Mouse (Mus musculus): ENCODE measurements around the gene Hook2. TPM values are rescaled to one million over a fixed set of nuclear protein-coding genes. Genes with fewer than 3 reads are reported as not detected.

The Hook2 gene
- polyA plus RNA-seq (2012; rRNA removed): 42.6 and 48.9 TPM in 2 replicates

GRCm38 (mm10) chr8:84990349-84990748 lies at the start of gene Hook2:
TSS of gene Hook2 (plus strand) at chr8:84990603.

DNA sequence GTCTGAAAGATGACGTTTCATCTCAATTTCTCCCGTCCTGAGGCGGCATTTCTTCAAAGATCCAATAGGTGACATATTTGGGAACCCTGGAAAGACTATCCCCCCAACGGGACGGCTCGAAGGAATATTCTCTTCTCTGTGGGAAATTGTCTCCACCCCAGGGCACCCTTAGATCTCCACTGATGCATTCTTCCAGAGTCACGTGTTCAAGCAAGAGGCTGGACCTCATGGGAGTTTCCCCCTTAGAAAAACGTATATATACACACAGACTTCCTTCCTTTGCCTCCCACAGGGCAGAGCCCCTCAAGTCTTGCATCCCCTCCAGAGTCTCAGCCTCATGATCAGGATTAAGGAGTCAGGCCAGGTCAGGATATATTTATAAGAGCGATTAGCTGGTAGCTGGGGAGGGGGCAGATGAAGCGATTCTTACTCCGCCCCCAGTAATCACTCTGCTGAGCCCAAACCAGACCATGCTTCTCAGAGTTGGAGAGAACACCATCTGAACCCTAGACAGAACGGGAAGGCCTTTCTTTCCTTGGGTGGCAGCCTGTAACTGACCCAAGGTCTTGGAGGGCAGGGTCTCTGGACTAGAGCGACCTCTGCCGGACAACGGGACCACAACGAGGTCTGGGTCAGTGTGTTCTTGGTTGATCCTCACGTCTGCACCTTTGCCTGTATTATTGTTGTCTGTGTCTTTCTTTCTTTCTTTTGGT lies 43.7 kb upstream of the Hook2 start, which contains the start of gene Rtbdn:
Gene Rtbdn (plus strand): TSS at position 464 of the 713 bp plus-strand sequence.

DNA sequence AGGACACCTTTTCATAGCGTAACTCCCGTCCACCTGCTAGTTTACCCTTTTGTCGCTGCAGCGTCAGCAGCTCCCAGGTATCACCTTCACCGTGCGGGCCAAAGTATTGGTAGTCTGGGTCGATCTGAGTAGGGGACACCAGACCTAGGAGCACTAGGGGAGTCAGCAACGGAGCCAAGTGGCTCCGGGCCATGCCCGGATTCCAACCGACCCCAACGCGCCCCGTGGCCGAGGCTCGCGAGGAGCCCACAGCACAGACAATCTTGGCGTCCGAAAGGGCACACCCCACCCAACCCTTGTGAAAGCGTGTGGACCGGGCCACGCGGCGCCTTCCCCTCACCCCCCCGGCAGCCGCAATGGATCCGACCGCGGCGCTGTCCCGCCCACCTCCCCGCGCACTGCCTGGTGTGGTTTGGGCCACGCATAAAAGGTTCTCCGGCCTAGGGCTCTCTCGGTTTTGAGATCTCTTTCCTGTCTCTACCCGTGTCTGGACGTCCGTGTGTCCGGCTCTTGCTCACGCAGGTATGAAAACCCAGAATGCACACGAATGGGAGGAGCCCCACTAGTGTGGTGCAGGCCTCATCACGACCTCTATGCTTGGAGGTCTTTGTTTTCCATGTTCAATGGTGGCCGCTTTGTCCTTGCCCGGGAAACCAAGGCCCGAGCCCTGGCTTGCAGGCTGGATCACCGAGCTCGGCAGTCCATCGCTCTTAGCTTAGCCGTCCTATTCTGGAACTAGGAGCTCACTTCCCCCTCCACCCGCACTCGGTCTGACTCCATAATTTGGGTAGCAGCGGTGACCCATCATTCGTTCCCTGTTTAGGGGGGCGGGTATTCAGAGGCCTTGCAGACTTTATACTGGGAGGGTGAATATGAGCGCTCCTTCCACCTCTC lies 20.9 kb upstream of the Hook2 start, which contains the start of the genes Gm49661, Prdx2 and Rnaseh2a:
Gene Gm49661 (minus strand): TSS at position 193 of the 894 bp plus-strand sequence.
Gene Prdx2 (plus strand): TSS at position 347 of the 894 bp plus-strand sequence.
Gene Rnaseh2a (minus strand): TSS at position 527 of the 894 bp plus-strand sequence.

DNA sequence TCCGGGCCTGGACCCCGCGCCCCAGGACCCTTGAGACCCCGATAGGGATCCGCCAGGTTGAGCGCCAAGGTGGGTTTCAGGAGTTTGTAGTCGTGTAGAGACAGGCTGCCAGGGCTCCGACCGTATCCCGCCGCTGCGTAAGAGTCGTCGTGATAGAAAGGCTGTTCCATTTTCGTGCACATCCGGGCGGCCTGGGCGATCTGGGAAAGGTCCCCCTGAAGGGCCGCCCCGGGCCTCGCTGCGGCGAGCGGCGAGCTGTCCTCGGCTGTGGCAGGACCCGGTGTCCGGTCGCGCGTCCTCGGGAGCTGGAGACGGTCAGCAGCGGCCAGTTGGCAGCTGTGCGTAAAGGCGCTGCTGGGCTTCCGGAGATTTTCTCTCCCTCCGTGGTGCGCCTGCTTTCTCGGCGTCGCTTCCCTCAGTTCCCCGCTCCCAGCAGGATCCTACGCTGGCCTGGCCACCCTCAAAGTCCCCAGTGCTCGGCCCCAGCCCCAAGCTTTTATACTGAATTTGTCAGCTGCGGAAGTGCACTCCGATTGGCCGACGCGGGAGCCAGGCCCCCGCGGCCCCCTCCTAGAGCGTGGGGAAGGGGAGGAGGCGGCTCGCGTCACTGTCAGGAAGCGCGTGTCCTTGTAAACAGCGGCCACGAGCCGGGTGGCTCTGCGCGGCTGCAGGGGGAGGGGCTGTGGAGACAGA lies 12.0 kb upstream of the Hook2 start, which contains the start of gene Junb:
Gene Junb (minus strand): TSS at position 471 of the 693 bp plus-strand sequence.

GRCm38 (mm10) chr8:85014431-85014830 lies 24.0 kb downstream of the Hook2 start, which contains the start of gene Best2:
TSS of gene Best2 (minus strand) at chr8:85014531.

GRCm38 (mm10) chr8:85025098-85025932 lies 34.9 kb downstream of the Hook2 start, which contains the start of gene Asna1:
TSS of gene Asna1 (minus strand) at chr8:85025281.

DNA sequence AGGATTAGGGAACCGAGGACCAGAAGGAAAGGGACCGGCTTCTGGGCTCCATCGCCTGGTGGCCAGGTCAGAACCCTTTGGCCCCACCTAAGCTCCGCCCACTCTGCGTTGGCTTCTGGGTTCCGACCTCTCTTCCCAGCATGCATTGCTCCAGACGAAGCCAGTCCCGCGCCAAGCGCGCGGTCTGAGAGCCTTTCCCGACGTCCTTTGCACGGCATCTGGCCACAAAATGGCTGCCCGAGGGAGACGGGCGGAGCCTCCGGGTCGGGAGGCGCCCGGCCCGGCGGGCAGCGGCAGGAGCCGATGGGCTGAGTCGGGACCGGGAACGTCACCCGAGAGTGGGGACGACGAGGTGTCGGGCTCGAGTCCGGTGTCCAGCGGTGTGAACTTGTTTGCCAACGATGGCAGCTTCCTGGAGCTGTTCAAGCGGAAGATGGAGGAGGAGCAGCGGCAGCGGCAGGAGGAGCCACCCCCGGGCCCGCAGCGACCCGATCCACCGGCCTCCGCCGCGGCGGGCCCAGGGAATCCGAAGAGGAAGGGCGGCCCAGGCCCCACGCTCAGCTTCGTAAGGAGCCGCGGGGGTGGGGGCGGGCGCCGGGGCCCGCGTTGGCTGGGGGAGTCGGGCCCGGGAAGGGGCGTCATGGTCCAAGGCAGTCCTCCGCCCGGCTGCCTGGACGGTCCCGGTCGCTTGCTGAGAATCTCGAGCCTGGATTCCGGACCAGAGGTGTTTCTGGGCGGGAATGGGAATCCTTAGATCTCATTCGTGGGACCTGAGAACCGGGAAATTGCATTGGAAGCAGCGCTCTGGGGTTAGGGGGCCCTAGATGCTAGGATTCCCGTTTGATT lies 36.5 kb downstream of the Hook2 start, which contains the start of gene Trir:
Gene Trir (plus strand): TSS at position 154 of the 846 bp plus-strand sequence.

GRCm38 (mm10) chr8:85036718-85037365 lies 46.4 kb downstream of the Hook2 start, which contains the start of gene Tnpo2:
TSS of gene Tnpo2 (plus strand) at chr8:85036915.

Other genes with a start within 250 kb of the Hook2 start
- gene Nfix, start 190.3 kb upstream of the Hook2 start, polyA plus RNA-seq (2012; rRNA removed): 45.9 and 59.1 TPM in 2 replicates
- 9.1 and 10.1 TPM in 2 replicates for gene Dand5, start 167.8 kb upstream of the Hook2 start, polyA plus RNA-seq (2012; rRNA removed)
- gene Gadd45gip1, start 159.1 kb upstream of the Hook2 start, polyA plus RNA-seq (2012; rRNA removed): 30.8 and 35.2 TPM in 2 replicates
- 52.2 and 59.0 TPM in 2 replicates for gene Rad23a, start 149.9 kb upstream of the Hook2 start, polyA plus RNA-seq (2012; rRNA removed)
- gene Calr, start 143.7 kb upstream of the Hook2 start, polyA plus RNA-seq (2012; rRNA removed): 521 and 537 TPM in 2 replicates
- gene Farsa, start 133.6 kb upstream of the Hook2 start, polyA plus RNA-seq (2012; rRNA removed): 116 and 119 TPM in 2 replicates
- 31.6 and 36.2 TPM in 2 replicates for gene Syce2, start 118.5 kb upstream of the Hook2 start, polyA plus RNA-seq (2012; rRNA removed)
- 50.4 and 56.7 TPM in 2 replicates for gene Gcdh, start 96.7 kb upstream of the Hook2 start, polyA plus RNA-seq (2012; rRNA removed)
- gene Klf1, start 88.7 kb upstream of the Hook2 start, polyA plus RNA-seq (2012; rRNA removed): 0.32 and 0.45 TPM in 2 replicates
- 3.3 TPM in 2 replicates for gene Dnase2a, start 82.0 kb upstream of the Hook2 start, polyA plus RNA-seq (2012; rRNA removed)
- gene Mast1, start 53.2 kb upstream of the Hook2 start, polyA plus RNA-seq (2012; rRNA removed): 122 and 141 TPM in 2 replicates
- 8.7 and 10.8 TPM in 2 replicates for gene Rtbdn, start 43.6 kb upstream of the Hook2 start, polyA plus RNA-seq (2012; rRNA removed)
- 0.75 TPM in 1 of 2 replicates, not detected in the other for gene Gm49661, start 21.2 kb upstream of the Hook2 start, polyA plus RNA-seq (2012; rRNA removed)
- gene Prdx2, start 21.0 kb upstream of the Hook2 start, polyA plus RNA-seq (2012; rRNA removed): 668 and 713 TPM in 2 replicates
- gene Rnaseh2a, start 20.8 kb upstream of the Hook2 start, polyA plus RNA-seq (2012; rRNA removed): 41.1 and 47.4 TPM in 2 replicates
- 7.0 and 11.0 TPM in 2 replicates for gene Junb, start 11.9 kb upstream of the Hook2 start, polyA plus RNA-seq (2012; rRNA removed)
- 0.05 TPM in 2 replicates for gene Best2, start 23.9 kb downstream of the Hook2 start, polyA plus RNA-seq (2012; rRNA removed)
- gene Asna1, start 34.7 kb downstream of the Hook2 start, polyA plus RNA-seq (2012; rRNA removed): 218 and 220 TPM in 2 replicates
- gene Trir, start 36.2 kb downstream of the Hook2 start, polyA plus RNA-seq (2012; rRNA removed): 203 and 208 TPM in 2 replicates
- 131 and 148 TPM in 2 replicates for gene Tnpo2, start 46.3 kb downstream of the Hook2 start, polyA plus RNA-seq (2012; rRNA removed)
- 101 and 106 TPM in 2 replicates for gene Fbxw9, start 69.5 kb downstream of the Hook2 start, polyA plus RNA-seq (2012; rRNA removed)
- gene Gm5741, start 77.4 kb downstream of the Hook2 start, polyA plus RNA-seq (2012; rRNA removed): 0.66 and 0.82 TPM in 2 replicates
- gene Dhps, start 81.2 kb downstream of the Hook2 start, polyA plus RNA-seq (2012; rRNA removed): 79.2 and 83.7 TPM in 2 replicates
- gene Wdr83os, start 90.1 kb downstream of the Hook2 start, polyA plus RNA-seq (2012; rRNA removed): 121 and 138 TPM in 2 replicates
- 70.0 and 71.1 TPM in 2 replicates for gene Wdr83, start 90.7 kb downstream of the Hook2 start, polyA plus RNA-seq (2012; rRNA removed)
- gene Man2b1, start 92.7 kb downstream of the Hook2 start, polyA plus RNA-seq (2012; rRNA removed): 21.2 and 23.5 TPM in 2 replicates
- gene Zfp791, start 132.5 kb downstream of the Hook2 start, polyA plus RNA-seq (2012; rRNA removed): 3.2 and 3.6 TPM in 2 replicates
- not detected in 2 replicates for gene Cks1brt, start 161.3 kb downstream of the Hook2 start, polyA plus RNA-seq (2012; rRNA removed)
- not detected in 2 replicates for gene Olfr371, start 235.4 kb downstream of the Hook2 start, polyA plus RNA-seq (2012; rRNA removed)